Mouse (Mus musculus) cortical plate, adult 2 months (tissue): ENCODE measurements around the gene Abtb1. TPM values are rescaled to one million over a fixed set of nuclear protein-coding genes. Genes with fewer than 3 reads are reported as not detected.

Experiments used
- H3K27ac ChIP-seq: fragments of 200-500 bp; 2 replicates; pipeline ENCODE4 v1.5.1; 2012; ENCODE audit warnings: low read length, control low read depth, inconsistent platforms; ENCODE audit not compliant: insufficient read depth
- H3K4me1 ChIP-seq: fragments of 200-500 bp; 2 replicates; pipeline ENCODE4 v1.6.1; 2011; ENCODE audit warnings: low read length; ENCODE audit not compliant: control insufficient read depth, insufficient read depth
- H3K4me3 ChIP-seq: fragments of 200-500 bp; 2 replicates; pipeline ENCODE4 v1.5.1; 2011; ENCODE audit warnings: mild to moderate bottlenecking, low read length, control low read depth; ENCODE audit not compliant: insufficient read depth
- CTCF ChIP-seq: fragments of 200-500 bp; IDR thresholded peaks from 2 replicates; pipeline ENCODE4 v1.5.1; 2011; ENCODE audit warnings: mild to moderate bottlenecking, control low read depth, low read length; ENCODE audit not compliant: insufficient read depth; ENCODE audit errors: extremely low read depth
- POLR2A ChIP-seq: fragments of 200-500 bp; IDR thresholded peaks from 2 replicates; pipeline ENCODE4 v1.6.1; 2011; ENCODE audit warnings: mild to moderate bottlenecking, low read length, control low read depth; ENCODE audit not compliant: insufficient read depth; ENCODE audit errors: extremely low read depth
- polyA plus RNA-seq: library from polyadenylated mRNA; depleted of rRNA; stranded (reverse); fragments of >200 nt; gene quantifications from 2 replicates; pipeline ENCODE4 v1.2.3, GENCODE M21; 2012

Gene Abtb1
- polyA plus RNA-seq, 1 experiment = 88.0 TPM

GRCm38 (mm10) chr6:88857830-88858229 is 16.0 kb upstream of the Abtb1 start:
- no peak overlapping the region for H3K27ac ChIP-seq
- TF ChIP-seq CTCF (no peak), POLR2A (no peak)
- H3K4me1 ChIP-seq = no peaks in the 10 kb centered on the region
- no peak overlapping the region for H3K4me3 ChIP-seq

GRCm38 (mm10) chr6:88857249-88857648 is 15.5 kb upstream of the Abtb1 start:
- Histone ChIP-seq H3K4me1 (no peaks in the 10 kb centered on the region), H3K27ac (no peak overlapping the region)
- TF ChIP-seq CTCF (peak; percentile 18; the same call in 1 of the 2 replicates), POLR2A (no peak)

DNA sequence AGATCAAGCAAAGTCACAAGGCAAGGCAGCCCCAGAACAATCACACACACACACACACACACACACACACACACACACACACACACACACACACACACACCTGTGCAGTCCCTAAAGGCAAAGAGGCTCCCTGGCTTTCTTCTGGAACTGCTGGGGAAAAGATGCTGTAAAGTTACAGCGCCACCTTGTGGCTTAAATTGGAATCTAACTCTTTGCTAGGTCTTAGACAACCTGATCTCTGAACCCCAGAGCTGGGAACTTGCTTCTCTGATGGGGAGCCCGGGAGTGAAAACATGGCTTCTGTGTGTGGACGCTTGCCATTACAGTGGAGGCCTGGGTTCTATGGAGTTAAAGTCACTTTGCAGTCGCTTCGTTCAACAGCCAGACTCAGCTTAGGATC is 13.9 kb upstream of the Abtb1 start:
- H3K4me1 ChIP-seq = no peaks in the 10 kb centered on the region
- no peak overlapping the region for H3K27ac ChIP-seq
- TF ChIP-seq POLR2A (no peak), CTCF (peak; percentile 66)
- no peak overlapping the region for H3K4me3 ChIP-seq

More at GRCm38 (mm10) chr6:88857249-88857648, 15.5 kb upstream of the Abtb1 start:
- H3K4me3 ChIP-seq = no peak overlapping the region

- no peak overlapping the region for H3K27ac ChIP-seq
- TF ChIP-seq POLR2A = no peak
- no peak for TF ChIP-seq CTCF
- no peaks in the 10 kb centered on the region for H3K4me1 ChIP-seq
- no peak overlapping the region for H3K4me3 ChIP-seq
Observed at GRCm38 (mm10) chr6:88854509-88854908, 12.7 kb upstream of the Abtb1 start.

DNA sequence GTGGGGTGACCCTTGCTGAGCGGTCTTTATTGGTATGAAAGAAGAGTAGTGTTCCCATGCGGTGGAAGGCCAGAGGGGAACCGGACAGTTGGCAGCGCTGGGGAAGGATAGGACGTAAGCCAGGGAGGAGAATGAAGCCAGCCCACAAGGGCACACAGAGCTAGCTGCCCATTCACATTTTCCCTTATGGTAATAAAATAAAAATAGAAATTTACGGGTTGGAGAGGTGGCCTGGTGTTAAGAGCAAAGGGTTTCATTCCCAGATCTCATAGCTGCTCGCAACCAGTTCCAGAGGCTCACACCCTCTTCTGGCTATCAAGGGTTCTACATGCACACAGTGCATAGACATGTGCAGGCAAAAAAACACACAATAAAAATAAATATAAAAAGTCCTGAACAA is 8.2 kb upstream of the Abtb1 start:
- H3K4me3 ChIP-seq = no peak overlapping the region
- H3K27ac ChIP-seq = no peak overlapping the region
- no peak for TF ChIP-seq POLR2A
- TF ChIP-seq CTCF = no peak

DNA sequence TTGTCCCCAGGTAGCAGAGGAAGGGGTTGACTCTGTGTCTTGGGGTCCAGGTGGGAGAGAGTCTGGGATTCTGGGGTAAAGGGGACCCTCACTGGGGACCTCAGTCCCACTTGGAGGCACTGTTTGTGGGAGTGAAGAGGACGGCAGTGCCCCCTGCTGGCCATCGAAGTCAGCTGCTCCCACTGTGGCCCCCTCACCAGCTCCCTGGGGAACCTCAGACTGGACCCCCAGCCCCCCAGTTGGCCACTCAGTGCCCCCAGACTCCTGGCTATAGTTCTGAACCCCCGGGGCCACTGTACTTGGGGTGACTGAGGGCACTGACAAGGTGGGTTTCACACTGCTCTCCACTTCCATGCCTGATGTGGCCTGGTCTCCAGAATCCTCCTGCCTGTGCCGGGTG is 7.5 kb upstream of the Abtb1 start:
- TF ChIP-seq POLR2A = no peak
- 0 out of 2 replicates have a peak, but pooled peaks have one; percentile 22 for TF ChIP-seq CTCF
- Histone ChIP-seq H3K4me1 (no peaks in the 10 kb centered on the region), H3K27ac (no peak overlapping the region), H3K4me3 (no peak overlapping the region)

More for the DNA sequence above, 8.2 kb upstream of the Abtb1 start:
- no peaks in the 10 kb centered on the region for H3K4me1 ChIP-seq

DNA sequence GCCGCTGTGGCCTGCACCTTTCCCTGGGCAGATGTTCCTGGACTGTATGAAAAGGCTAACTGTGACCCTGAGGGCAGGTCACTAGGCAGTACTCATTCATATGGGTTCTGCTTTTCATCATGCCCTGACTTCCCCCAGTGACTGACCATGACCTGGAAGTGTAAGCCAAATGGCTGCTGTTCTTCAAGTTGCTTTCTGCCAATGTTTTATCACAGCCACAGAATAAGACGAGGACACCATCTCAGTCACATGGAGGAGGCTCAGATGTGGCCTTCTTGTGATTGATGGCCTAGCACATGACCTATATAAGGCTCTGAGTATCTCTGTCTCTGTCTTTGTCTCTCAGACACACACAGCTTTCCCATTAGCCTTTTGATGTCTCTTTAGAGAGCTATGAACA is 5.8 kb upstream of the Abtb1 start:
- Histone ChIP-seq H3K27ac (no peak overlapping the region), H3K4me3 (no peak overlapping the region), H3K4me1 (no peaks in the 10 kb centered on the region)
- no peak for TF ChIP-seq POLR2A
- no peak for TF ChIP-seq CTCF

- no peak overlapping the region for H3K4me3 ChIP-seq
- TF ChIP-seq CTCF (no peak), POLR2A (no peak)
- H3K4me1 ChIP-seq = no peaks in the 10 kb centered on the region
- H3K27ac ChIP-seq = no peak overlapping the region
Observed at GRCm38 (mm10) chr6:88844901-88845565, 3.2 kb upstream of the Abtb1 start.

GRCm38 (mm10) chr6:88843781-88844725 is 2.3 kb upstream of the Abtb1 start:
- H3K4me1 ChIP-seq = no peaks in the 10 kb centered on the region
- no peak overlapping the region for H3K27ac ChIP-seq
- TF ChIP-seq POLR2A (no peak), CTCF (no peak)
- H3K4me3 ChIP-seq = no peak overlapping the region

GRCm38 (mm10) chr6:88843241-88843640 is 1.5 kb upstream of the Abtb1 start:
- H3K4me3 ChIP-seq = peak overlapping the region; percentile 91
- H3K27ac ChIP-seq = 0 out of 2 replicates have a peak overlapping the region, but pooled peaks have one; percentile 46
- no peak for TF ChIP-seq POLR2A
- no peak for TF ChIP-seq CTCF
- H3K4me1 ChIP-seq = no peaks in the 10 kb centered on the region
